Mouse (Mus musculus) bone marrow, adult 2 months (tissue): ENCODE measurements around the gene Rtl9. TPM values are rescaled to one million over a fixed set of nuclear protein-coding genes. Genes with fewer than 3 reads are reported as not detected.

ENCODE experiments used
- H3K27ac ChIP-seq: fragments of 200-500 bp; 2 replicates; pipeline ENCODE4 v1.5.1; 2012; ENCODE audit warnings: low read depth, mild to moderate bottlenecking, control low read depth, inconsistent platforms, low read length; ENCODE audit not compliant: control insufficient read depth, poor library complexity, insufficient read depth
- H3K4me1 ChIP-seq: fragments of 200-500 bp; 2 replicates; pipeline ENCODE4 v1.6.1; 2011; ENCODE audit warnings: low read length; ENCODE audit not compliant: control insufficient read depth, insufficient read depth
- H3K4me3 ChIP-seq: fragments of 200-500 bp; replicated peaks from 2 replicates; pipeline ENCODE3; 2011; ENCODE audit warnings: mild to moderate bottlenecking, low read depth, low read length, control low read depth; ENCODE audit not compliant: control insufficient read depth
- CTCF ChIP-seq: fragments of 200-500 bp; IDR thresholded peaks from 2 replicates; pipeline ENCODE4 v1.5.1; 2011; ENCODE audit warnings: low read length, control low read depth; ENCODE audit not compliant: control insufficient read depth, insufficient read depth
- POLR2A ChIP-seq: fragments of 200-500 bp; IDR thresholded peaks from 2 replicates; pipeline ENCODE4 v1.6.1; 2011; ENCODE audit warnings: low read depth, mild to moderate bottlenecking, control low read depth, low read length, borderline replicate concordance; ENCODE audit not compliant: control insufficient read depth
- WGBS: fragments of 180-500 bp; shearing (Covaris S2); methylation state at CpG from one replicate; pipeline ENCODE4 v1.1.7; 2018; 5-methylcytosine and 5-hydroxymethylcytosine counted together
- polyA plus RNA-seq: library from polyadenylated mRNA; stranded (reverse); fragments of >200 nt; gene quantifications from 2 replicates; pipeline ENCODE4 v1.2.4, GENCODE M21; 2011; ENCODE audit warnings: low replicate concordance; ENCODE audit not compliant: missing spikeins, insufficient read depth, insufficient read length

Gene Rtl9
- polyA plus RNA-seq, 1 experiment, result not detected

GRCm38 (mm10) chrX:143067115-143067514 is 32.3 kb upstream of the Rtl9 start:
- 94% methylated on average over 1 of the region's 1 CpGs for WGBS
- no peaks in the 10 kb centered on the region; the same call in 1 of the 2 replicates for H3K4me1 ChIP-seq
- no peak for TF ChIP-seq POLR2A
- no peak overlapping the region for H3K27ac ChIP-seq
- H3K4me3 ChIP-seq, result no peak overlapping the region

- no peaks in the 10 kb centered on the region; the same call in 1 of the 2 replicates for H3K4me1 ChIP-seq
- H3K27ac ChIP-seq, result no peak overlapping the region
- TF ChIP-seq CTCF (no peak), POLR2A (no peak)
- WGBS, result 59% methylated on average over 5 of the region's 5 CpGs
- no peak overlapping the region for H3K4me3 ChIP-seq
Measured at GRCm38 (mm10) chrX:143067576-143067975, 31.8 kb upstream of the Rtl9 start.

- no peaks in the 10 kb centered on the region for H3K4me1 ChIP-seq
- TF ChIP-seq CTCF (no peak), POLR2A (no peak)
- 24% methylated on average over 22 of the region's 23 CpGs for WGBS
- H3K4me3 ChIP-seq, result no peak overlapping the region
- no peak overlapping the region for H3K27ac ChIP-seq
Measured at GRCm38 (mm10) chrX:143080458-143081336, 18.7 kb upstream of the Rtl9 start.

GRCm38 (mm10) chrX:143082732-143083131 is 16.7 kb upstream of the Rtl9 start:
- WGBS, result 75% methylated on average over 1 of the region's 1 CpGs

GRCm38 (mm10) chrX:143088225-143088624 is 11.2 kb upstream of the Rtl9 start:
- Histone ChIP-seq H3K4me1 (no peaks in the 10 kb centered on the region), H3K27ac (no peak overlapping the region), H3K4me3 (no peak overlapping the region)
- WGBS, result 78% methylated on average over 7 of the region's 7 CpGs
- TF ChIP-seq CTCF (no peak), POLR2A (no peak)

More at GRCm38 (mm10) chrX:143082732-143083131, 16.7 kb upstream of the Rtl9 start:
- no peak for TF ChIP-seq CTCF
- TF ChIP-seq POLR2A, result no peak
- Histone ChIP-seq H3K27ac (no peak overlapping the region), H3K4me3 (no peak overlapping the region), H3K4me1 (no peaks in the 10 kb centered on the region)

GRCm38 (mm10) chrX:143090904-143091588 is 8.3 kb upstream of the Rtl9 start:
- H3K4me1 ChIP-seq, result no peaks in the 10 kb centered on the region
- 57% methylated on average over 6 of the region's 6 CpGs for WGBS
- no peak overlapping the region for H3K4me3 ChIP-seq
- H3K27ac ChIP-seq, result no peak overlapping the region
- TF ChIP-seq CTCF (no peak), POLR2A (no peak)

- no peak overlapping the region for H3K27ac ChIP-seq
- H3K4me1 ChIP-seq, result no peaks in the 10 kb centered on the region
- 66% methylated on average over 6 of the region's 6 CpGs for WGBS
- H3K4me3 ChIP-seq, result no peak overlapping the region
- TF ChIP-seq POLR2A (no peak), CTCF (no peak)
Measured at GRCm38 (mm10) chrX:143097551-143097950, 1.8 kb upstream of the Rtl9 start.

- TF ChIP-seq POLR2A (no peak), CTCF (no peak)
- WGBS, result 79% methylated on average over 5 of the region's 5 CpGs
- H3K4me3 ChIP-seq, result no peak overlapping the region
Measured at GRCm38 (mm10) chrX:143103146-143103545, 3.8 kb downstream of the Rtl9 start.

More at GRCm38 (mm10) chrX:143103146-143103545, 3.8 kb downstream of the Rtl9 start:
- H3K27ac ChIP-seq, result no peak overlapping the region
- H3K4me1 ChIP-seq, result no peaks in the 10 kb centered on the region
